In the genomic region with DNA sequence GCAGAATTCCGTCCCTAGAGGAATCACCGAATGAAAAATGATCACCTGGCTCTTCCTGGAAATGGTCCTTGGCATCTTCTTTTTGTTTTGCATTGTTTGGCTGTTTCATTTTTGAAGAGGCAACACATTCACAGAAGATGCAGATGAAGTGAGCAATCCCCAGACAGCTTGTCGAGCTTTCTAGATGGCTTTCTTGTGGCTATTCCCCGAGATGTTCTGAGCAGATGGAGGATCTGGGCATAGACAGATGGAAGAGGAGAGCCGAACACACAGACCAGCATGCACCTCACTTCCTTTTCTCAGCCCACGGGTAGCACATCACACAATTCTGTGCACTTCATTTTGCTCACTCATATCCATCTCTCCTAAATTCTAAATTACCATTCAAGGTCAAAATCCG, we compare ENCODE assay signal across 17 mouse cellular contexts.
"Had no signal": no experiment of that assay in that cellular context is flagged by ENCODE, and none has a peak within 500 bp of the region (broad histone marks: within the 10 kb centered on the region; RNA-seq: fewer than 3 reads in every experiment).

No protein-coding gene starts in this region.

- H3K27ac ChIP-seq: limb, embryonic 12.5 days; liver, embryonic 13.5 days; lung, embryonic 15.5 days; macrophage; midbrain, embryonic 15.5 days; neural tube, embryonic 12.5 days; stomach, embryonic 15.5 days had no signal

- ATAC-seq: inflammation-experienced regulatory T-cells, adult 6 months; intestine, postnatal 0 days; liver, postnatal 0 days; midbrain, embryonic 15.5 days had no signal

- H3K27me3 ChIP-seq: limb, embryonic 12.5 days; liver, embryonic 13.5 days; lung, embryonic 15.5 days; megakaryocyte, embryonic 14.5 days; midbrain, embryonic 15.5 days; neural tube, embryonic 12.5 days; stomach, embryonic 15.5 days had no signal

- H3K4me3 ChIP-seq: limb, embryonic 12.5 days; liver, embryonic 13.5 days; lung, embryonic 15.5 days; megakaryocyte, embryonic 14.5 days; midbrain, embryonic 15.5 days; neural tube, embryonic 12.5 days; stomach, embryonic 15.5 days had no signal

- H3K9me3 ChIP-seq: limb, embryonic 12.5 days; liver, embryonic 13.5 days; lung, embryonic 15.5 days; midbrain, embryonic 15.5 days; neural tube, embryonic 12.5 days; stomach, embryonic 15.5 days had no signal

- H3K4me2 ChIP-seq: limb, embryonic 12.5 days; liver, embryonic 13.5 days; lung, embryonic 15.5 days; midbrain, embryonic 11.5 days; midbrain, embryonic 15.5 days; neural tube, embryonic 12.5 days; stomach, embryonic 15.5 days had no signal

- DNase-seq: kidney, adult 8-10 months; kidney, postnatal 25 days; liver; liver, embryonic 13.5 days; liver, postnatal 0 days; lung, postnatal 14 days; thymus, postnatal 4 days had no signal

- H3K36me3 ChIP-seq: limb, embryonic 12.5 days; liver, embryonic 13.5 days; lung, embryonic 15.5 days; midbrain, embryonic 15.5 days; neural tube, embryonic 12.5 days; stomach, embryonic 15.5 days had no signal

- H3K9ac ChIP-seq: limb, embryonic 12.5 days; liver, embryonic 13.5 days; liver, postnatal 0 days; lung, embryonic 15.5 days; midbrain, embryonic 15.5 days; neural tube, embryonic 12.5 days; stomach, embryonic 15.5 days had no signal

- H3K4me1 ChIP-seq: limb, embryonic 12.5 days; liver, embryonic 13.5 days; lung, embryonic 15.5 days; megakaryocyte, embryonic 14.5 days; midbrain, embryonic 15.5 days; neural tube, embryonic 12.5 days; stomach, embryonic 15.5 days had no signal
